Mouse (Mus musculus) liver, embryonic 11.5 days (tissue): ENCODE results near the gene Dock2. TPM values are rescaled to one million over a fixed set of nuclear protein-coding genes. Genes with fewer than 3 reads are reported as not detected.

Experiments used
- ATAC-seq: fragments of 200-750 bp; cut with Nextera tagmentation; replicated peaks from 2 replicates; pipeline ENCODE4 v1.8.0; 2017; ENCODE audit warnings: moderate number of reproducible peaks, mild to moderate bottlenecking, moderate TSS enrichment, moderate library complexity; ENCODE audit not compliant: low FRiP score
- DNase-seq: peaks from one replicate; pipeline ENCODE4 v3.0.0-alpha.2; 2017; ENCODE audit warnings: low spot score
- H3K27ac ChIP-seq: fragments of 300-500 bp; sonication (generic); 2 replicates; pipeline ENCODE4 v1.5.1; 2014; ENCODE audit warnings: mild to moderate bottlenecking, low read depth, low read length, control low read depth
- H3K27me3 ChIP-seq: fragments of 300-500 bp; sonication (generic); replicated peaks from 2 replicates; pipeline ENCODE4 v1.6.1; 2014; ENCODE audit warnings: low read length, mixed read lengths; ENCODE audit not compliant: control insufficient read depth, insufficient read depth
- H3K36me3 ChIP-seq: fragments of 300-500 bp; sonication (generic); 2 replicates; pipeline ENCODE4 v1.6.1; 2014; ENCODE audit warnings: mild to moderate bottlenecking, low read length, moderate library complexity, mixed read lengths; ENCODE audit not compliant: control insufficient read depth, insufficient read depth
- H3K4me1 ChIP-seq: fragments of 300-500 bp; sonication (generic); replicated peaks from 2 replicates; pipeline ENCODE4 v1.6.1; 2014; ENCODE audit warnings: low read length, mixed read lengths; ENCODE audit not compliant: control insufficient read depth, insufficient read depth
- H3K4me2 ChIP-seq: fragments of 300-500 bp; sonication (generic); 2 replicates; pipeline ENCODE4 v1.6.1; 2014; ENCODE audit warnings: mild to moderate bottlenecking, control low read depth, moderate library complexity
- H3K4me3 ChIP-seq: fragments of 300-500 bp; sonication (generic); 2 replicates; pipeline ENCODE4 v1.5.1; 2014; ENCODE audit warnings: low read depth, low read length, control low read depth
- H3K9ac ChIP-seq: fragments of 300-500 bp; sonication (generic); 2 replicates; pipeline ENCODE4 v1.6.1; 2014; ENCODE audit warnings: low read depth, low read length, control low read depth
- H3K9me3 ChIP-seq: fragments of 300-500 bp; sonication (generic); 2 replicates; pipeline ENCODE4 v1.6.1; 2016; ENCODE audit warnings: low read length, inconsistent platforms, mixed read lengths; ENCODE audit not compliant: control insufficient read depth
- WGBS: fragments of 180-500 bp; shearing (Covaris S2); extraction: QIAGEN DNeasy Blood & Tissue Kit; methylation state at CpG from one replicate; pipeline ENCODE4 v1.1.7; 2014; 5-methylcytosine and 5-hydroxymethylcytosine counted together
- polyA plus RNA-seq: library from polyadenylated mRNA; unstranded; fragments of >200 nt; fragmentation: Nextera tagmentation; extraction: Ambion mirVana; gene quantifications from 2 replicates; pipeline ENCODE4 v1.2.1, GENCODE M21; 2014

Dock2 gene
- polyA plus RNA-seq, 1 experiment from 2014 or later: 6.6 TPM

DNA sequence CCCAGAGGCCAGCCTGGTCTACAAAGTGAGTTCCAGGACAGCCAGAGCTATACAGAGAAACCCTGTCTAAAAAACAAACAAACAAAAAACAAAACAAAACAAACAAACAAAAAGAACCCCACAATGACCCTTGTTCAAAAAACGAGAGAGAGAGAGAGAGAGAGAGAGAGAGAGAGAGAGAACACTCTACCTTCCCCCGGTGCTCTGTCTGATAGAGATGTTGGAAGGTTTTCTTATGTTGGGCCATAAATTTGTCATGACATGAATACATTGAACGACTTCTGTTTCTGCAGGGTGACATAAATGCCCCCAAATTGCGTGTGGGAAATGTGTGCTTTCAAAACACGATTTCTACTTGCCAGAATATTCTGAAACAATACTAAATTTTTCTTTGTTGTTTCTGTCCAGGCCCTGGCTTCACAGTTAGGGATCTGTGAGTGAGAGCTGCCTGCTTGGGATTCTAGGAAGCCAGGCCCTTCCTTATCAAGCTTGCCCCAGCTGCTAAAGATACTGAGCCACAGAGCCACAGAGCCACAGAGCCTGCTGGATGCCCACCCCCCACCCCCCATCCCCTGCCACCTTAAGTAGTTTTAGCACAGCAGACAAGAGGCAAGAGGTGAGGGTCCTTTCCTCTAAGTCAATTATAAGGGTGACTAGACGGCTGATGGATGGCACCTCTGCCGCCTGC lies 451.2 kb downstream of the Dock2 start:
- DNase-seq (no peak), ATAC-seq (peak; percentile 91)
- WGBS: 41% methylated on average over 7 of the region's 7 CpGs
- H3K9ac ChIP-seq: no peak overlapping the region
- H3K9me3 ChIP-seq: no peaks in the 10 kb centered on the region
- H3K27ac ChIP-seq: no peak overlapping the region
- H3K27me3 ChIP-seq: no peaks in the 10 kb centered on the region
- peaks cover 5% of the 10 kb centered on the region; the same call in 1 of the 2 replicates for H3K4me1 ChIP-seq
- H3K36me3 ChIP-seq: no peaks in the 10 kb centered on the region
- H3K4me3 ChIP-seq: no peak overlapping the region
- H3K4me2 ChIP-seq: peak overlapping the region; percentile 10; the same call in 1 of the 2 replicates

GRCm38 (mm10) chr11:34323664-34324063 lies 460.0 kb downstream of the Dock2 start:
- Histone ChIP-seq H3K4me3 (no peak overlapping the region), H3K4me1 (no peaks in the 10 kb centered on the region), H3K36me3 (no peaks in the 10 kb centered on the region), H3K9me3 (no peaks in the 10 kb centered on the region), H3K27me3 (no peaks in the 10 kb centered on the region), H3K27ac (no peak overlapping the region), H3K9ac (no peak overlapping the region), H3K4me2 (no peak overlapping the region)
- ATAC-seq (no peak), DNase-seq (no peak)
- WGBS: 80% methylated on average over 8 of the region's 8 CpGs

DNA sequence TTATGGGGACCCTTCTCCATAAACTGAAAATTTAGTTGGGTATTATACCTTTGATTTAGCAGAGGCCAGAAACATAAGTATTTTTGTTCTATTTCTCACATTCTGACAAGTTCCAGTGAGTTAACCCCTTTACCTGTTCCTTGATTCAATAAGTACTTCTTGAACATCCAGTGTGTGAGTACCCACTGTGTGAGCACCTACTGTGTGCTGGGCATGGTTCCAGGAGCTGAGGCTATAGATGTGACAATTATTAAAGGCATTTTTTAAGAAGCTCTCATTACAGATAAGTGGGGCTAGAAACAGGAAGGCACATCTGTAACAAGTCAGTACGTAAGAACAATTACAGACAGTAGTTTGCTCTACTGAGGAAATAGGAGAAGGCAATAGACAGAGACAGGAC lies 464.4 kb downstream of the Dock2 start:
- no peaks in the 10 kb centered on the region for H3K36me3 ChIP-seq
- H3K9ac ChIP-seq: no peak overlapping the region
- no peaks in the 10 kb centered on the region for H3K4me1 ChIP-seq
- no peak for DNase-seq
- no peak overlapping the region for H3K27ac ChIP-seq
- 73% methylated on average over 1 of the region's 1 CpGs for WGBS
- no peak overlapping the region for H3K4me2 ChIP-seq
- no peaks in the 10 kb centered on the region for H3K27me3 ChIP-seq
- ATAC-seq: no peak
- H3K9me3 ChIP-seq: no peaks in the 10 kb centered on the region
- H3K4me3 ChIP-seq: no peak overlapping the region

DNA sequence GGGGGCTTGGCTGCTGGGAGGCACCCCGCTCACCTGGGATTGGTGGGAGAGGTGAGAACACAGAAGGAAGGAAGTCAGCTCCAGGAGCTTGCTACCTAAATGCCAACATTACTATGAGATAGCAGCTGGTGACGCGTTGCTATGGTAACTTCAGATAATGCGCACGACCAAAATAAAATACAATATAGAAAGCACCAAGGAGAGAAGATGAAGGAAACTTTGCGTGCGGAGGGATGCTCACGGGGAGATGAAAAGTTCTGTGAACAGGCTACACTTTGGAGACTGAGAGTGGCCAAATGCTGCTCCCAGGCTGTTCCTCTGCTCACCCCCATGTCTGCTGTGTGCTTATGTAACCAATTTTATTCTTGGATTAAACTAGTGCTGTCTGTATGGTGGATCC lies 466.7 kb downstream of the Dock2 start:
- Histone ChIP-seq H3K27ac (no peak overlapping the region), H3K4me1 (no peaks in the 10 kb centered on the region), H3K36me3 (no peaks in the 10 kb centered on the region), H3K4me2 (no peak overlapping the region), H3K4me3 (no peak overlapping the region), H3K27me3 (no peaks in the 10 kb centered on the region), H3K9me3 (no peaks in the 10 kb centered on the region), H3K9ac (no peak overlapping the region)
- no peak for DNase-seq
- ATAC-seq: no peak
- WGBS: 81% methylated on average over 8 of the region's 8 CpGs

- Histone ChIP-seq H3K4me3 (no peak overlapping the region), H3K4me1 (no peaks in the 10 kb centered on the region), H3K9ac (no peak overlapping the region), H3K9me3 (no peaks in the 10 kb centered on the region), H3K36me3 (no peaks in the 10 kb centered on the region), H3K27ac (no peak overlapping the region), H3K4me2 (no peak overlapping the region), H3K27me3 (no peaks in the 10 kb centered on the region)
- ATAC-seq (no peak), DNase-seq (no peak)
- 82% methylated on average over 10 of the region's 10 CpGs for WGBS
Measured at GRCm38 (mm10) chr11:34316176-34316575, 467.5 kb downstream of the Dock2 start.

GRCm38 (mm10) chr11:34315383-34315782 lies 468.3 kb downstream of the Dock2 start:
- no peaks in the 10 kb centered on the region for H3K4me1 ChIP-seq
- no peaks in the 10 kb centered on the region for H3K27me3 ChIP-seq
- no peak for ATAC-seq

GRCm38 (mm10) chr11:34314534-34315379 lies 468.9 kb downstream of the Dock2 start, which contains the start of gene Fam196b:
TSS of gene Fam196b (plus strand) at chr11:34314822.
- ATAC-seq: no peak
- H3K9ac ChIP-seq: no peak within 1 kb of the TSS
- DNase-seq: no peak
- peak within 1 kb of the TSS; percentile 31 for H3K4me2 ChIP-seq
- no peaks in the 10 kb centered on the region for H3K9me3 ChIP-seq
- 15% methylated on average over 13 of the region's 13 CpGs for WGBS
- no peaks in the 10 kb centered on the region for H3K27me3 ChIP-seq
- H3K27ac ChIP-seq: no peak within 1 kb of the TSS
- H3K36me3 ChIP-seq: no peaks in the 10 kb centered on the region
- no peaks in the 10 kb centered on the region for H3K4me1 ChIP-seq
- no peak within 1 kb of the TSS for H3K4me3 ChIP-seq

More at GRCm38 (mm10) chr11:34315383-34315782, 468.3 kb downstream of the Dock2 start:
- no peaks in the 10 kb centered on the region for H3K36me3 ChIP-seq
- no peak overlapping the region for H3K4me3 ChIP-seq
- no peaks in the 10 kb centered on the region for H3K9me3 ChIP-seq
- 48% methylated on average over 5 of the region's 5 CpGs for WGBS
- no peak for DNase-seq
- no peak overlapping the region for H3K4me2 ChIP-seq
- no peak overlapping the region for H3K9ac ChIP-seq
- no peak overlapping the region for H3K27ac ChIP-seq

DNA sequence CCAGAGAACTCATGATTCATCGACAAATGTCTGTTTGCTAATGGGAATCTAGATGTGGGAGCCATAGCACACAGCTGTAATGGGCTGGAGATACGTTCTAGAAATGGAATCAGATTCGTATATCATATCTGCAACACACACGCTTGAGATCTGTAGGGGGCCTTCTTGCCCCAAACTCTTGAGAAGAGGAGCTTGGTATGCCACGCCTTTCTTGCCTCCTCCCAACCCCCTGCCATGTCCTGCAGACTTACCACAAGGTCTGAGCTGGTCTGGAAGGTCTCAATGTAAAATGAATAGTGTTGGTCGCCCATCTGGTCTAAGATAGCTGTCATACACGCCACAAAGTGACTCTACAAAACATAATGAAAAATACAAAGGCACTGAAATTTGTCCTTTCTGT lies 471.5 kb downstream of the Dock2 start:
- no peak overlapping the region for H3K4me3 ChIP-seq
- H3K36me3 ChIP-seq: no peaks in the 10 kb centered on the region
- 61% methylated on average over 7 of the region's 7 CpGs for WGBS
- ATAC-seq (no peak), DNase-seq (no peak)
- no peaks in the 10 kb centered on the region for H3K9me3 ChIP-seq
- H3K4me1 ChIP-seq: no peaks in the 10 kb centered on the region
- no peak overlapping the region for H3K9ac ChIP-seq
- H3K27ac ChIP-seq: no peak overlapping the region
- H3K27me3 ChIP-seq: no peaks in the 10 kb centered on the region
- H3K4me2 ChIP-seq: no peak overlapping the region
